Mouse (Mus musculus) neural tube, embryonic 12.5 days (tissue): ENCODE results near the gene Il12rb1. TPM values are rescaled to one million over a fixed set of nuclear protein-coding genes. Genes with fewer than 3 reads are reported as not detected.
A peak's percentile ranks its signal among the peaks of the same experiment; 100 is the strongest.

ENCODE experiments used
- ATAC-seq: fragments of 200-750 bp; cut with Nextera tagmentation; 2 replicates; pipeline ENCODE4 v1.8.0; 2017; ENCODE audit warnings: low read depth, mild to moderate bottlenecking, moderate TSS enrichment, moderate library complexity; ENCODE audit not compliant: low FRiP score
- H3K27ac ChIP-seq: fragments of 300-500 bp; sonication (generic); 2 replicates; pipeline ENCODE4 v1.5.1; 2016
- H3K27me3 ChIP-seq: fragments of 300-500 bp; sonication (generic); replicated peaks from 2 replicates; pipeline ENCODE4 v1.6.1; 2016; ENCODE audit warnings: mild to moderate bottlenecking
- H3K36me3 ChIP-seq: fragments of 300-500 bp; sonication (generic); 2 replicates; pipeline ENCODE4 v1.6.1; 2016; ENCODE audit warnings: mild to moderate bottlenecking
- H3K4me1 ChIP-seq: fragments of 300-500 bp; sonication (generic); 2 replicates; pipeline ENCODE4 v1.6.1; 2016
- H3K4me2 ChIP-seq: fragments of 300-500 bp; sonication (generic); replicated peaks from 2 replicates; pipeline ENCODE4 v1.6.1; 2016; ENCODE audit warnings: mild to moderate bottlenecking
- H3K4me3 ChIP-seq: fragments of 300-500 bp; sonication (generic); 2 replicates; pipeline ENCODE4 v1.5.1; 2016
- H3K9ac ChIP-seq: fragments of 300-500 bp; sonication (generic); 2 replicates; pipeline ENCODE4 v1.6.1; 2016; ENCODE audit warnings: mild to moderate bottlenecking
- H3K9me3 ChIP-seq: fragments of 300-500 bp; sonication (generic); 2 replicates; pipeline ENCODE4 v1.6.1; 2016; ENCODE audit warnings: mild to moderate bottlenecking
- WGBS: fragments of 180-500 bp; shearing (Covaris S2); methylation state at CpG from one replicate; pipeline ENCODE4 v1.1.7; 2016; 5-methylcytosine and 5-hydroxymethylcytosine counted together
- polyA plus RNA-seq: library from polyadenylated mRNA; unstranded; fragments of >200 nt; fragmentation: Nextera tagmentation; extraction: Ambion mirVana; gene quantifications from 2 replicates; pipeline ENCODE4 v1.2.1, GENCODE M21; 2016

Il12rb1 gene
- polyA plus RNA-seq, 1 experiment from 2014 or later = not detected

GRCm38 (mm10) chr8:70775227-70775626 lies 33.0 kb upstream of the Il12rb1 start:
- no peaks in the 10 kb centered on the region for H3K9me3 ChIP-seq
- H3K4me3 ChIP-seq = peak overlapping the region; percentile 82
- no peak for ATAC-seq
- H3K4me2 ChIP-seq = peak overlapping the region; percentile 92
- H3K9ac ChIP-seq = peak overlapping the region; percentile 97
- no peaks in the 10 kb centered on the region for H3K27me3 ChIP-seq
- peaks cover 43% of the 10 kb centered on the region for H3K4me1 ChIP-seq
- WGBS = 89% methylated on average over 5 of the region's 5 CpGs
- peaks cover 67% of the 10 kb centered on the region for H3K36me3 ChIP-seq
- H3K27ac ChIP-seq = no peak overlapping the region

- H3K4me2 ChIP-seq = peak overlapping the region; percentile 92
- H3K9ac ChIP-seq = peak overlapping the region; percentile 97
- H3K4me3 ChIP-seq = peak overlapping the region; percentile 82
- 0 out of 2 replicates have a peak overlapping the region, but pooled peaks have one; percentile 10 for H3K27ac ChIP-seq
- peak; percentile 38; the same call in 1 of the 2 replicates for ATAC-seq
- no peaks in the 10 kb centered on the region for H3K9me3 ChIP-seq
- peaks cover 43% of the 10 kb centered on the region for H3K4me1 ChIP-seq
- WGBS = 3% methylated on average over 34 of the region's 34 CpGs
- no peaks in the 10 kb centered on the region for H3K27me3 ChIP-seq
- peaks cover 67% of the 10 kb centered on the region for H3K36me3 ChIP-seq
Measured at GRCm38 (mm10) chr8:70775851-70776495, 32.3 kb upstream of the Il12rb1 start.

- WGBS = under 1% methylated on average over 94 of the region's 94 CpGs
- peak within 1 kb of the TSS; percentile 92 for H3K4me2 ChIP-seq
- H3K9me3 ChIP-seq = no peaks in the 10 kb centered on the region
- H3K9ac ChIP-seq = peak within 1 kb of the TSS; percentile 97
- peak within 1 kb of the TSS; percentile 94 for H3K27ac ChIP-seq
- peak within 1 kb of the TSS; percentile 82 for H3K4me3 ChIP-seq
- H3K36me3 ChIP-seq = peaks cover 66% of the 10 kb centered on the region
- H3K27me3 ChIP-seq = no peaks in the 10 kb centered on the region
- H3K4me1 ChIP-seq = peaks cover 43% of the 10 kb centered on the region
- ATAC-seq = peak; percentile 92
Measured at GRCm38 (mm10) chr8:70776496-70777444, 31.5 kb upstream of the Il12rb1 start, which contains the start of gene Pik3r2. Gene Pik3r2 (minus strand): TSS chr8:70776713.

- no peak overlapping the region for H3K4me3 ChIP-seq
- no peaks in the 10 kb centered on the region for H3K9me3 ChIP-seq
- H3K27me3 ChIP-seq = no peaks in the 10 kb centered on the region
- no peak overlapping the region for H3K4me2 ChIP-seq
- 81% methylated on average over 11 of the region's 11 CpGs for WGBS
- ATAC-seq = no peak
- H3K9ac ChIP-seq = peak overlapping the region; percentile 42; the same call in 1 of the 2 replicates
- peaks cover 58% of the 10 kb centered on the region for H3K36me3 ChIP-seq
- H3K4me1 ChIP-seq = peaks cover 24% of the 10 kb centered on the region
- H3K27ac ChIP-seq = no peak overlapping the region
Measured at GRCm38 (mm10) chr8:70780093-70780492, 28.2 kb upstream of the Il12rb1 start.

GRCm38 (mm10) chr8:70786291-70787050 lies 21.8 kb upstream of the Il12rb1 start:
- Histone ChIP-seq H3K4me2 (no peak overlapping the region), H3K27me3 (0 out of 2 replicates have a peak, but pooled peaks cover 5% of the 10 kb centered on the region), H3K9me3 (no peaks in the 10 kb centered on the region), H3K36me3 (peaks cover 65% of the 10 kb centered on the region), H3K4me1 (peaks cover 11% of the 10 kb centered on the region), H3K4me3 (no peak overlapping the region), H3K27ac (no peak overlapping the region), H3K9ac (no peak overlapping the region)
- no peak for ATAC-seq
- WGBS = 87% methylated on average over 25 of the region's 25 CpGs

GRCm38 (mm10) chr8:70787051-70787445 lies 21.2 kb upstream of the Il12rb1 start:
- 90% methylated on average over 3 of the region's 3 CpGs for WGBS
- H3K4me1 ChIP-seq = peaks cover 16% of the 10 kb centered on the region
- peaks cover 63% of the 10 kb centered on the region for H3K36me3 ChIP-seq
- H3K4me3 ChIP-seq = no peak overlapping the region
- H3K27me3 ChIP-seq = 0 out of 2 replicates have a peak, but pooled peaks cover 5% of the 10 kb centered on the region
- H3K9ac ChIP-seq = no peak overlapping the region
- no peaks in the 10 kb centered on the region for H3K9me3 ChIP-seq
- ATAC-seq = no peak
- H3K27ac ChIP-seq = no peak overlapping the region
- H3K4me2 ChIP-seq = no peak overlapping the region

GRCm38 (mm10) chr8:70787941-70788667 lies 20.1 kb upstream of the Il12rb1 start:
- H3K4me2 ChIP-seq = peak overlapping the region; percentile 32
- H3K4me1 ChIP-seq = peaks cover 23% of the 10 kb centered on the region
- peak overlapping the region; percentile 17; the same call in 1 of the 2 replicates for H3K9ac ChIP-seq
- no peaks in the 10 kb centered on the region for H3K9me3 ChIP-seq
- no peak overlapping the region for H3K27ac ChIP-seq
- 0 out of 2 replicates have a peak overlapping the region, but pooled peaks have one; percentile 5 for H3K4me3 ChIP-seq
- WGBS = 15% methylated on average over 30 of the region's 30 CpGs
- no peak for ATAC-seq
- 0 out of 2 replicates have a peak, but pooled peaks cover 5% of the 10 kb centered on the region for H3K27me3 ChIP-seq
- H3K36me3 ChIP-seq = peaks cover 58% of the 10 kb centered on the region

- Histone ChIP-seq H3K4me2 (no peak overlapping the region), H3K36me3 (peaks cover 49% of the 10 kb centered on the region), H3K4me3 (no peak overlapping the region; the same call in 1 of the 2 replicates), H3K9ac (no peak overlapping the region), H3K27ac (no peak overlapping the region), H3K9me3 (no peaks in the 10 kb centered on the region), H3K4me1 (peaks cover 26% of the 10 kb centered on the region), H3K27me3 (peaks cover 6% of the 10 kb centered on the region; the same call in 1 of the 2 replicates)
- WGBS = 72% methylated on average over 10 of the region's 10 CpGs
- no peak for ATAC-seq
Measured at GRCm38 (mm10) chr8:70789046-70789445, 19.2 kb upstream of the Il12rb1 start.

GRCm38 (mm10) chr8:70790846-70791245 lies 17.4 kb upstream of the Il12rb1 start:
- 65% methylated on average over 8 of the region's 8 CpGs for WGBS
- no peak overlapping the region; the same call in 1 of the 2 replicates for H3K4me3 ChIP-seq
- H3K4me2 ChIP-seq = peak overlapping the region; percentile 78
- H3K9ac ChIP-seq = peak overlapping the region; percentile 77
- H3K36me3 ChIP-seq = peaks cover 33% of the 10 kb centered on the region
- H3K27ac ChIP-seq = no peak overlapping the region
- no peak for ATAC-seq
- no peaks in the 10 kb centered on the region for H3K9me3 ChIP-seq
- peaks cover 9% of the 10 kb centered on the region; the same call in 1 of the 2 replicates for H3K27me3 ChIP-seq
- H3K4me1 ChIP-seq = peaks cover 26% of the 10 kb centered on the region

GRCm38 (mm10) chr8:70791294-70791701 lies 17.0 kb upstream of the Il12rb1 start:
- ATAC-seq = no peak
- Histone ChIP-seq H3K4me2 (peak overlapping the region; percentile 78), H3K27ac (no peak overlapping the region), H3K9ac (peak overlapping the region; percentile 77), H3K4me3 (no peak overlapping the region; the same call in 1 of the 2 replicates), H3K36me3 (peaks cover 29% of the 10 kb centered on the region), H3K9me3 (no peaks in the 10 kb centered on the region), H3K27me3 (peaks cover 9% of the 10 kb centered on the region; the same call in 1 of the 2 replicates), H3K4me1 (peaks cover 26% of the 10 kb centered on the region)
- WGBS = 86% methylated on average over 7 of the region's 7 CpGs
